Mouse (Mus musculus) 3T3-L1 (cell line): Measurements from ENCODE around the gene Pcdh10.

Experiments
- DNase-seq: peaks from one replicate; pipeline ENCODE4 v3.0.0-alpha.2; 2015; ENCODE audit warnings: low read depth, low spot score

Gene Pcdh10

GRCm38 (mm10) chr3:45378145-45378544 is at the start of gene Pcdh10:
Gene Pcdh10, plus strand, starts transcription at chr3:45378398.
- no peak for DNase-seq

GRCm38 (mm10) chr3:45355919-45356318 is 22.3 kb upstream of the Pcdh10 start:
- no peak for DNase-seq

- DNase-seq: no peak
Measured at GRCm38 (mm10) chr3:45368952-45369351, 9.2 kb upstream of the Pcdh10 start.

GRCm38 (mm10) chr3:45375761-45376500 is 2.3 kb upstream of the Pcdh10 start:
- peak; percentile 32 for DNase-seq

DNA sequence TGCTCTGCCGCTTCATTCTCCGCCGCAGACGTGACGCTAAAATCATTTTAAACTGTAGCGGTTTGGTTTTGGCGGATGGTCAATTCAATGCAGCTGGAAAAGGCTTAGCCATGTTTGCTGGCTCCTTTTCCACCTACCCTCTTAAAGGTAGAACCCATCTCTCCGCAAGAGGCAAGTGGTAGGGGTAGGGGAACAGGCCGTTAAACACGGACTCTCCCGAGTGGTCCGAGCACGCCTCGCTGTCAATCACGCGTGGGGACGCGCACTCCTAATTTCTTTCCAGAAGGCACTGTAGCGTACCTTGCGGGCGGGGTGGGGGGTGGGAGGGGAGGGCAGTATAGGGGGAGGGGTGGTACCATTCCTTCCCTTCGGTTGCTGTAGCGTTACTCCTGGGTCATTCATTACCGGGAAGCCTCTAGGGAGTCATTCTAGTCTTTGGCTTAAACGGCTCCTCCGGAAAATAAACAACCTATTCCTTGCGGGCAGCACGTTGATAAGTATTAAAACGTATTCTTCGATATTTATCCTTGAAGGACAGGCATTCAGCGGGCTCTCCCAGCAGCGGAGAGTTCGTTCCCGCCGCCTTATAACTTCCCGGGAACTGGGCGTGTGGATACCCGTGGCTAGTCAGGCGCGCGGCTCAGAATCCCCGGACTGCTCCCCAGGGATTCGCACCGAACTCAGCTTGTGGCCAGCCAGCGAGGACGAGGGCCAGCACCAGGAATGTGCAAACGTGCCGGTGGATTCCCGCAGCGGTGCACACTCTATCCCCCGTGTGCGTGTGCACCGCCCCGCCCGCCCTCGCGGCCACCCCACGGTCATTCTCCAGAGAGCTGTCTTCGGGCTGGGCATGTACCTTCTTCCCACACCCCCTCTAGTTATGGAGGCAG is 1.5 kb upstream of the Pcdh10 start:
- no peak for DNase-seq

DNA sequence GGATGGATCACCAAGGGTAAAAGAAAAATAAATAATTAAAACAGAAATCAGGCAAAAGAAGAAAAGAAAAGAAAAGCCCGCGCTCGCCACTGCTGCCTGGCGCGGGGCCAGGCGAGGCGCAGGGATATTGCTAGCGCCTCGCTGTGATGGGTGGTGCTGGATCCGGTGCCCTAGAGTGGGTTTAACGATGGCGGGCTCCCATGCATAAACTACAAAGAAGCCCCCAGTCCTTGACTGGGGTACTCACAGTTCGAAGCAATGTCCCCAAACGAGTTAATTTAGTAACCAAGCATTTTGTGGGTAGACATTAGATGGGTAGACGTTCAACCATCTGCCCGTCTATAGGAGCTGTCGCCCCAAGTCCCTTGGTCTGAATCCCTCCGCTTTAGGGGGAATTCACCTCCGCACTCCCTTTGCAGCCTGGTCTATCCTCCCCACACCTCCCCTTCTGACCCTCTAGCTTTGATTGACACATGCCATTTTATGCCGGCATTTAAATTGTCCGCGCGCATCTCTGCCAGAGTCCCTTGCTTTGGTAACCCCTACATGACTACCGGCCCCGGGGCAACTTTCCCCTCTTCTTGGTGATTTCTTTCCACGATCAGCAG is 703 bp upstream of the Pcdh10 start:
- no peak for DNase-seq

GRCm38 (mm10) chr3:45379541-45379971 is 1.4 kb downstream of the Pcdh10 start:
- DNase-seq: no peak

DNA sequence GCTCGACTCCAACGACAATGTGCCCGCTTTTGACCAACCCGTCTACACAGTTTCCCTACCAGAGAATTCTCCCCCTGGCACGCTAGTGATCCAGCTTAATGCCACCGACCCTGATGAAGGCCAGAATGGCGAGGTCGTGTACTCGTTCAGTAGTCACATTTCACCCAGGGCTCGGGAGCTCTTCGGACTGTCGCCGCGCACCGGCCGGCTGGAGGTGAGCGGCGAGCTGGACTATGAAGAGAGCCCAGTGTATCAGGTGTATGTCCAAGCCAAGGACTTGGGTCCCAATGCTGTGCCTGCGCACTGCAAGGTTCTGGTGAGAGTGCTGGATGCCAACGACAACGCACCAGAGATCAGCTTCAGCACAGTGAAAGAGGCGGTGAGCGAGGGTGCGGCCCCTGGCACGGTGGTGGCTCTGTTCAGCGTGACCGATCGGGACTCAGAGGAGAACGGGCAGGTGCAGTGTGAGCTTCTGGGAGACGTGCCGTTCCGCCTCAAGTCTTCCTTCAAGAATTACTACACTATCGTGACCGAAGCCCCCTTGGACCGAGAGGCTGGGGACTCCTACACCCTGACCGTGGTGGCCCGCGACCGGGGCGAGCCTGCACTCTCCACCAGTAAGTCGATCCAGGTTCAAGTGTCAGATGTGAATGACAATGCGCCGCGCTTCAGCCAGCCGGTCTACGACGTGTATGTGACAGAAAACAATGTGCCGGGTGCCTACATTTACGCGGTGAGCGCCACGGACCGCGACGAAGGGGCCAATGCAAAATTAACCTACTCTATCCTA is 2.0 kb downstream of the Pcdh10 start:
- DNase-seq: no peak

DNA sequence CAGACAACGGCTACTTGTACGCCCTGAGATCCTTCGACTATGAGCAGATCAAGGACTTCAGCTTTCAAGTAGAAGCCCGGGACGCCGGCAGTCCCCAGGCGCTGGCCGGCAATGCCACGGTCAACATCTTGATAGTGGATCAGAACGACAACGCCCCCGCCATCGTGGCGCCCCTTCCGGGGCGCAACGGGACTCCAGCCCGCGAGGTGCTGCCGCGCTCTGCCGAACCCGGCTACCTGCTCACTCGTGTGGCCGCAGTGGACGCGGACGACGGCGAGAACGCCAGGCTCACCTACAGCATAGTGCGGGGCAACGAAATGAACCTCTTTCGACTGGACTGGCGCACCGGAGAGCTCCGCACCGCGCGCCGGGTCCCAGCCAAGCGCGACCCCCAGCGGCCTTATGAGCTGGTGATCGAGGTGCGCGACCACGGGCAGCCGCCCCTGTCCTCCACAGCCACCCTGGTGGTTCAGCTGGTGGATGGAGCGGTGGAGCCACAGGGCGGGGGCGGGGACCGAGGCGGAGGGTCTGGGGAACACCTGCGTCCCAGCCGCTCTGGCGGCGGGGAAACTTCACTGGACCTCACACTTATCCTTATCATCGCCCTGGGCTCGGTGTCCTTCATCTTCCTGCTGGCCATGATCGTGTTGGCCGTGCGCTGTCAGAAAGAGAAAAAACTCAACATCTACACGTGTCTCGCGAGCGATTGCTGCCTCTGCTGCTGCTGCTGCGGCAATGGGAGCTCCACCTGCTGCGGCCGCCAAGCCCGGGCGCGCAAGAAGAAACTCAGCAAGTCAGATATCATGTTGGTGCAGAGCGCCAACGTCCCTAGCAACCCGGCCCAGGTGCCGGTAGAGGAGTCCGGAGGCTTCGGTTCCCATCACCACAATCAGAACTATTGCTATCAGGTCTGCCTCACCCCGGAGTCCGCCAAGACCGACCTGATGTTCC is 2.9 kb downstream of the Pcdh10 start:
- no peak for DNase-seq

DNA sequence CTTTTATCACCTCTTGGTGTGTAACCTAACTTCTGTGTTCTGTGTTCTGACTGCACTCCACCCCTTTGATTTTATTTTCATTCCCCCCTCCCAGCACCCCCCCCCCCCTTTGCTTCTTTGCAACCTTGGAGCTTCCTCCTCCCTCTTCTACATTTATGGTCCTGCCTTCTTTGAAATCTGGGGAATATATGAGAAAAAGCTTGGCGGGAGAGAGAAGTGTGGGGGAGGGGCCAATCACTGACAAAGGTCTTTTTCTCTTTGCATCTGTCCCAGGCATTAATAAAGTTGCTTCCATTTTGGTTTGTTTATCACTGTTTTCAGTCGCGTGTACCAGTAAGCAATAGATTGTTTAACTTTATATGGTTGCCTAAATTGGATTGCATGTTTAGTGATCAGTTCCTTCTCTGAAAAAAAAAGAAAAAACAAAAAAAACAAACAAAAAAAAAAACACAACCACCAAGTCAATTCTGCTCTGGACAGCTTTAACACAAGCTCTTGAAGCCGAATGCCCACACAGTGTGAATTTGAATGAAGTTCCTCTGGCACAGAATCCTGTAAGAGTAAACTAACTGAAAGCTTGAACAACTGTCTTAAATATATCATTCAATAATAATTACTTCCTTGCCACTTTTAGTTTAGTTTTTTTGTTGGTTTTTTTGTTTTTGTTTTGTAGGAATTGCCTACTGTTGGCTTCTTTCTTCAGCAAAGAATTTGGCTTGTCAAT is 4.0 kb downstream of the Pcdh10 start:
- DNase-seq: no peak

GRCm38 (mm10) chr3:45383831-45384230 is 5.6 kb downstream of the Pcdh10 start:
- no peak for DNase-seq

DNA sequence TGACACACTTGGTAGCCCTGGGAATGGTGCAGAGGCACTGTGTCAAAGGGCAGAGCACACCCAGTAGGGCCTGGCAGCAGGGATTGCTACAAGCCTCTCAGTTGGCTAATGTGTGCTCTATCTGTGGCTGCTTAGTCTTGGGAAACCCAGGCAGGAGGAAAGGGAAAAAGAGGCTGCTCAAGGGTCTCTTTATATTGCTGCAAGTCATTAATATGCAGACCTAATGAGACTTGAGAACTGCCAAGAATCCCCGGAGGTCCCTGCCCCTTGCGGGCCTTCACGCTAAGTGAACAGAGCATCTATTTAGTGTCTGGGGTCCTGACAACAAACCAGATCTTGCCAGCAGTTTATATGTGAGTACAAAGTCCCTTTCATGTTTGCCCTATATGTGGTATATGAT is 6.8 kb downstream of the Pcdh10 start:
- no peak for DNase-seq

GRCm38 (mm10) chr3:45385451-45385850 is 7.3 kb downstream of the Pcdh10 start:
- DNase-seq: no peak

GRCm38 (mm10) chr3:45386512-45386911 is 8.3 kb downstream of the Pcdh10 start:
- DNase-seq: no peak

DNA sequence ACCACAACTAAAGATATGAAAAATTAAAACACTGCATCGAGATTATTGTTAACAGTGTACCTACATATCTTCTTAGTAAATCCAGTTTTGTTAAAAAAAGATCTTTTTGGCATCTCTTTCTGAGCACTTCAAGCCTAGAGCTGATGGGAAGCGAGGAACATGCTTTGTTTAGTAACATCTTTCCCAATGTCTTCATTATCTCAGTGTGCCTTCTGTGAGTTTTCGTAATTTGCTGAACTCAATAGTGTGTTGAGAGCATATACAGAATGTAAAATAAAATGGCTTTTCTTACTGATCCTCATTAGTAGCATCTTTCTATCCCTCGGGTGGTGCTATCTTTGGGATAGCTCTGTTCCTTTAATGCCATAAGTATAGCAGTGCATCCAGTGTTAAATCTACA is 18.9 kb downstream of the Pcdh10 start:
- DNase-seq: no peak

- no peak for DNase-seq
Measured at GRCm38 (mm10) chr3:45403239-45403638, 25.0 kb downstream of the Pcdh10 start.

DNA sequence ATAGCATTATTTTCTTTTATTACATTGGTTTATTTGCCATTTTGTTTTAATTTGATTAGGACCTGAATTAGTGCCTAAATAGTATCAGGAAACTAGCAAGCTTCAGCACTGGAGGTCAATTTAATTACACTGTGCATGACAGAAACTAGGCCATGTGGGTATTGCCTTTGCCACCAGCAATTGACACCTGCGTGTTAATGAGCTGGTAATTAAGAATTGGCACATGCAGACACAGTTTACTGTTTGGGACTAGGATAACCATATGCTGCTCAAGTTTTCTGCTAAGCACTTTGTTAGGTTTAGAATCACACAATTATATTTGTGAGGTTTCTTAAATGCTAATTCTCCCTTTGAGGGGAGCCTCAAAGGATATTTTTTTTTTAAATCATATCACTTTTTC is 53.5 kb downstream of the Pcdh10 start:
- DNase-seq: no peak

DNA sequence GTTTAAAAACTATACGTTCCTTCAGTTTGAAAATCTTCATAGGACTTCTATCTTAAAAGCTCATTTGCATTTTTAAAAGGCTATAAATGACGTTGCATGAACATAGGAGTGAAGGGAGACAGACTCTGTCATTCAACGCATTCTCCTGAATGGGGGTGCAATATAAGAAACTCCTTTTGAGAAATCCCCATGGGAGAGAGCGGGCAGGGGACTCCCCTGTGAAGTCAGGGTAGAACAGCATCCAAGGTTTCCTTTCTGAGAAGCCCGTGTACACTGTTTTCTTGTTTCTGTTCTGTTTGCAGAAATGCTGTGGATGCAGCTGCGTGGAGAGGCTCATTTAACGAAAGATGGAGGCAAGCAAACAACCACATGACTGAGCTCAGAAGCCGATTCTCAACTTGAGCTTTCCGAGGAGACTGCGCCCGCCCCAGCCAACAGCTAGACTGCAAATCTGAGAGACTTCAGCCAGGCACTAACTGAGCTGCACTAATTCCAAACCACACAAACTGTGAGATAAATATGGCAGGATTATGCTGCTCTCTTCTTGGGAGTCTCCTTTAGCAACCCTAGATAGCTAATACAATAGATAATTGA is 54.1 kb downstream of the Pcdh10 start:
- DNase-seq: no peak
